Mouse (Mus musculus): ENCODE data around the gene Skint9.
"Not testable (repeated sequence)": the region's sequence is repeated elsewhere in the genome, so short reads cannot be mapped to it uniquely, and the experiment has no call there.

Gene Skint9

DNA sequence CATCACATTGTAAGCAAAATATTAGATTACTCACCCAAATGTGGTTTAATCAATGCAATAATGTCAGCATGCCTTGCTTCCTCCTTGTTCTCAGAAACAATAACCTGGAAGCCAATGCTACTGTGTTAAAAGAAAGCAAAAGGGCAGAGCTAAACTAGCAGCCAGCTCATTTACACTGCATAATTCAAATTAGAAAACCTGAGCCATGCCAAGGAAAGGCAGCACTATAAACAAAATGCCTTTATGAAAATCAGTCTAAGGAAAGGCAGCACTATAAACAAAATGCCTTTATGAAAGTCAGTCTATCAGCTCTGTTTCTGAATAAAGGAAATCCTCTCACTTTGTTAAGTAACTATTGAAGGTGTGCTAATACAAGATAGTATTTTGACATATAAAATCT, at the start of gene Skint9:
TSS of gene Skint9 (minus strand) at position 101 of the 400 bp plus-strand sequence.
- DNase-seq (ENCODE audit: low spot score in 2 of 2), result no peak

- no peak for DNase-seq (ENCODE audit: low spot score in 2 of 2)
These were observed 1.1 kb downstream of the Skint9 start for GRCm38 (mm10) chr4:112432685-112433084.

DNA sequence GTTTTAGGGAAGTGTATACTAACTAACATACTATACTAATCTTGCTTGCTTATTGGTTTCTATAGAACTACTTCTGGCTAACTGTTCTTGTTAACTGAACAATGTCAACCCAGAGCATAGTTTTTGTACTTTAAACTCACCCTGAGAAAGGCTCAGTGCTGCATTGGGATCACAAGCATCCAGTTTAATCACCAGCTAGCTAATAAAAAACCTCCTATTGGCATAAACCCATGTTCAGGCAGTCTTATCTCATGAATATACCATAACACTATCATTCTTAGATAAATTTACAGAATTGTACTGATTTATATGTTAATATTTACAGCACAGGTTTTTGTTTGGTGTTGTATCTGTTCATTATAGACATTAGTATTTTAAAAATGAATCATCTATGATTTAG, 1.6 kb downstream of the Skint9 start:
- DNase-seq (ENCODE audit: low spot score in 2 of 2), result no peak

DNA sequence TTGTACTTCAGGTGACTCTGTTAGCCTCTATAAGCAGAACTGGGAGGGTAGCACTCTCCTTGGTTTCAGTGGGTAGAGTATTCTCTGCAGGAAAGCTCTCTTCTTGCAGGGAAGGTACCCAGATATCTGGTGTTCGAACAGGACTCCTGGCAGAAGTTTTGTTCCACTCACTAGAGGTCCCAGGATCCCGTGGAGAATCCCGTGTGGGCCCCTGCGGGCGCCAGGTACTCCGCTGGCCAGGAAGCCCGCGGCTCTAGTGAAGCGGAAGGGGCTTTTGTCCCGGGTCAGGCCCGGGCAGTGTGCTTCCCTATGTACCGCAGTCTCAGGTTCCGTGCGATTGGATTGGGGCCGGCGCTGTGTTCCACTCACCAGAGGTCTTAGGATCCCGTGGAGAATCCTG, 84.7 kb downstream of the Skint9 start:
- DNase-seq (ENCODE audit: low spot score in 2 of 2), result not testable (repeated sequence)
